Mouse (Mus musculus) heart, embryonic 14.5 days (tissue): ENCODE measurements around the gene Cd244a. TPM values are rescaled to one million over a fixed set of nuclear protein-coding genes. Genes with fewer than 3 reads are reported as not detected.

Source experiments
- ATAC-seq: fragments of 200-750 bp; cut with Nextera tagmentation; 2 replicates; pipeline ENCODE4 v1.8.0; 2017; ENCODE audit warnings: low read depth, moderate TSS enrichment; ENCODE audit not compliant: insufficient number of reproducible peaks, insufficient read depth, low FRiP score
- H3K27ac ChIP-seq, 2 experiments: fragments of 200-500 bp in 1 of 2; fragments of 300-500 bp in 1 of 2; sonication (generic) in 1 of 2; replicated peaks in 1 of 2; 2 replicates each; pipeline ENCODE4 v1.5.1; 2012 to 2014; ENCODE audit warnings: low read depth in 2 of 2, low read length in 2 of 2, control low read depth in 1 of 2, mild to moderate bottlenecking in 1 of 2, mixed read lengths in 1 of 2; ENCODE audit not compliant: control insufficient read depth in 1 of 2, insufficient read depth in 1 of 2
- H3K27me3 ChIP-seq: fragments of 300-500 bp; sonication (generic); 2 replicates; pipeline ENCODE4 v1.6.1; 2014; ENCODE audit warnings: mild to moderate bottlenecking, low read length, control low read depth; ENCODE audit not compliant: control insufficient read depth, insufficient read depth
- H3K36me3 ChIP-seq: fragments of 300-500 bp; sonication (generic); 2 replicates; pipeline ENCODE4 v1.6.1; 2014; ENCODE audit warnings: mild to moderate bottlenecking, control low read depth, low read length, mixed read lengths; ENCODE audit not compliant: control insufficient read depth, insufficient read depth
- H3K4me1 ChIP-seq, 2 experiments: fragments of 200-500 bp in 1 of 2; fragments of 300-500 bp in 1 of 2; sonication (generic) in 1 of 2; 2 replicates each; pipeline ENCODE4 v1.6.1; 2012 to 2014; ENCODE audit warnings: low read length in 2 of 2, control low read depth in 1 of 2, mixed read lengths in 1 of 2; ENCODE audit not compliant: control insufficient read depth in 2 of 2, insufficient read depth in 2 of 2
- H3K4me2 ChIP-seq: fragments of 300-500 bp; sonication (generic); 2 replicates; pipeline ENCODE4 v1.6.1; 2014; ENCODE audit warnings: mild to moderate bottlenecking, low read length
- H3K4me3 ChIP-seq, 2 experiments: fragments of 200-500 bp in 1 of 2; fragments of 300-500 bp in 1 of 2; sonication (generic) in 1 of 2; 2 replicates each; pipeline ENCODE4 v1.5.1; 2012 to 2014; ENCODE audit warnings: low read length in 2 of 2, mild to moderate bottlenecking in 2 of 2, control low read depth in 1 of 2, low read depth in 1 of 2, moderate library complexity in 1 of 2; ENCODE audit not compliant: control insufficient read depth in 1 of 2, insufficient read depth in 1 of 2
- H3K9ac ChIP-seq: fragments of 300-500 bp; sonication (generic); 2 replicates; pipeline ENCODE4 v1.6.1; 2014; ENCODE audit warnings: mild to moderate bottlenecking, low read length
- H3K9me3 ChIP-seq: fragments of 300-500 bp; sonication (generic); 2 replicates; pipeline ENCODE4 v1.6.1; 2016; ENCODE audit warnings: low read length, control low read depth; ENCODE audit not compliant: control insufficient read depth
- WGBS: fragments of 180-500 bp; shearing (Covaris S2); extraction: QIAGEN DNeasy Blood & Tissue Kit; methylation state at CpG from one replicate; pipeline ENCODE4 v1.1.7; 2014; 5-methylcytosine and 5-hydroxymethylcytosine counted together
- polyA plus RNA-seq: library from polyadenylated mRNA; unstranded; fragments of >200 nt; fragmentation: Nextera tagmentation; extraction: Ambion mirVana; gene quantifications from 2 replicates; pipeline ENCODE4 v1.2.1, GENCODE M21; 2014

The Cd244a gene
- polyA plus RNA-seq, 1 experiment from 2014 or later = not detected

DNA sequence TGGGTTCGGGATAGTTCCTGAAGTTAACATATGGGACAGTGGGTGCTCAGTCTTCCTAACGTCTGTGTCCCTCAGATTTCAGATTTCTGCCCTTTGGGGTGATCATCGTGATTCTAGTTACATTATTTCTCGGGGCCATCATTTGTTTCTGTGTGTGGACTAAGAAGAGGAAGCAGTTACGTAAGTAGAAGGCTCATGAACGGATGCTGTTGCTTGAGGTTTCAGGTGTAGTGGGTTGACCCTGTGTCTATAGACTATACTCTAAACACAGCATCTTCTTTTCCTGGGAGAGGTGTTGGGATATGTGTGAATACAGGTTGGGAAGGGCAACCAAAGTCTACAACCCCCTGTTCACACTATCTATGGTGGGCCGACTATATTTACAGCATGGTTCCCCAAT is 18.2 kb downstream of the Cd244a start:
- Histone ChIP-seq H3K4me2 (no peak overlapping the region), H3K9ac (no peak overlapping the region), H3K36me3 (no peaks in the 10 kb centered on the region), H3K27me3 (peaks cover 3% of the 10 kb centered on the region; the same call in 1 of the 2 replicates), H3K9me3 (no peaks in the 10 kb centered on the region), H3K4me1 (no peaks in the 10 kb centered on the region), H3K4me3 (no peak overlapping the region), H3K27ac (no peak overlapping the region)
- WGBS = 84% methylated on average over 7 of the region's 7 CpGs
- ATAC-seq = no peak

DNA sequence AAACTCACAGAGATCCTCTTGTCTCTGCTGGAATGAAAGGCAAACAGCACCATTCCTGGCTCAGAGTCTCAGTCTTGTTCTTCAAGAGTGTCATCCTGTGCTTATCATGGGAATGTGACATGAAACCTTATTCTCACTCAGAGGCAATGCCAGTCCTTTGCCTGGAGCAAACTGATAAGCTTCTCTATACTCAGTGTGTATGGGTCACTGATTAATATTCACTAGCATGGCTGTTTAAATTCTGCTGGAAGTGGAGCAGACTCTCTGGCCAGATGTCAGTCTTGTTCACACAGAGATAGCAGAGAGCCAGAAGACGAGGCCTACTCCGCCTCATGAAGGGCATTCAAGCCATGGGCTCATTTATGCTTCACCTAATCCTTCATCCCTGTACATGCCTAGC is 25.6 kb downstream of the Cd244a start:
- Histone ChIP-seq H3K27me3 (peaks cover 3% of the 10 kb centered on the region; the same call in 1 of the 2 replicates), H3K4me1 (no peaks in the 10 kb centered on the region), H3K4me3 (no peak overlapping the region), H3K27ac (no peak overlapping the region), H3K36me3 (no peaks in the 10 kb centered on the region), H3K9me3 (no peaks in the 10 kb centered on the region), H3K4me2 (no peak overlapping the region), H3K9ac (no peak overlapping the region)
- WGBS = 45% methylated on average over 2 of the region's 2 CpGs
- ATAC-seq = no peak

- no peaks in the 10 kb centered on the region for H3K36me3 ChIP-seq
- ATAC-seq = no peak
- H3K4me3 ChIP-seq = no peak overlapping the region
- 75% methylated on average over 3 of the region's 3 CpGs for WGBS
- H3K9me3 ChIP-seq = no peaks in the 10 kb centered on the region
- no peak overlapping the region for H3K4me2 ChIP-seq
- no peak overlapping the region for H3K27ac ChIP-seq
- no peaks in the 10 kb centered on the region for H3K27me3 ChIP-seq
- H3K9ac ChIP-seq = no peak overlapping the region
- no peaks in the 10 kb centered on the region for H3K4me1 ChIP-seq
These were observed 45.7 kb downstream of the Cd244a start for GRCm38 (mm10) chr1:171604686-171605085.

- H3K4me2 ChIP-seq = no peak overlapping the region
- H3K27me3 ChIP-seq = no peaks in the 10 kb centered on the region
- H3K9ac ChIP-seq = no peak overlapping the region
- H3K4me3 ChIP-seq = no peak overlapping the region
- WGBS = 66% methylated on average over 3 of the region's 3 CpGs
- no peak overlapping the region for H3K27ac ChIP-seq
- no peaks in the 10 kb centered on the region for H3K36me3 ChIP-seq
- no peaks in the 10 kb centered on the region for H3K9me3 ChIP-seq
- no peak for ATAC-seq
- H3K4me1 ChIP-seq = no peaks in the 10 kb centered on the region
These were observed 47.7 kb downstream of the Cd244a start for GRCm38 (mm10) chr1:171606656-171607055.

- WGBS = 77% methylated on average over 9 of the region's 9 CpGs
- Histone ChIP-seq H3K4me2 (no peak within 1 kb of the TSS), H3K4me3 (no peak within 1 kb of the TSS)
These were observed 48.2 kb downstream of the Cd244a start, which contains the start of gene Ly9 for GRCm38 (mm10) chr1:171607176-171607575. TSS of gene Ly9 (minus strand) at chr1:171607410.

GRCm38 (mm10) chr1:171610026-171610425 is 51.0 kb downstream of the Cd244a start:
- 81% methylated on average over 2 of the region's 2 CpGs for WGBS
- Histone ChIP-seq H3K9ac (no peak overlapping the region), H3K4me3 (no peak overlapping the region), H3K27ac (no peak overlapping the region), H3K4me1 (no peaks in the 10 kb centered on the region), H3K36me3 (no peaks in the 10 kb centered on the region), H3K4me2 (no peak overlapping the region), H3K27me3 (no peaks in the 10 kb centered on the region), H3K9me3 (no peaks in the 10 kb centered on the region)
- ATAC-seq = no peak

More at GRCm38 (mm10) chr1:171607176-171607575, 48.2 kb downstream of the Cd244a start, which contains the start of gene Ly9:
- no peaks in the 10 kb centered on the region for H3K27me3 ChIP-seq
- no peaks in the 10 kb centered on the region for H3K4me1 ChIP-seq
- H3K9me3 ChIP-seq = no peaks in the 10 kb centered on the region
- no peak for ATAC-seq
- no peaks in the 10 kb centered on the region for H3K36me3 ChIP-seq
- no peak within 1 kb of the TSS for H3K9ac ChIP-seq
- H3K27ac ChIP-seq = no peak within 1 kb of the TSS

DNA sequence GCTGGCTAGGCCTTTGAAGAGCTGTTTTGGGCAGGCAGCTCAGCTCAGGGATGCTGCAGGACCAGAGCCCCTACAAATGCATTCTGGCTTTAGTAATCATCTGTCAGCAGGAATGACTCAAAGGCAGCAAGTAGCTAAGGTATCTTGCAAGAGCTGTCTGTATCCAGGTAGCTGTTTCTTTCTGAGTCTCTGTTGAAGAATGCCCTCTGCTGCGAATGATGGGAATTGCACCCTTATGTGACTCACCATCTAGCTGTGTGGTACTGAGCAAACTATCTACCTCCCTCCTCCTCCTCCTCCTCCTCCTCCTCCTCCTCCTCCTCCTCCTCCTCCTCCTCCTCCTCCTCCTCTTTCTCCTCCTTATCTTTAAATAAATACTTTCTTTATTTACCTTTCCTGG is 51.8 kb downstream of the Cd244a start:
- no peak for ATAC-seq
- 35% methylated on average over 1 of the region's 1 CpGs for WGBS

GRCm38 (mm10) chr1:171613962-171614361 is 55.0 kb downstream of the Cd244a start:
- Histone ChIP-seq H3K27ac (no peak overlapping the region), H3K4me3 (no peak overlapping the region), H3K36me3 (no peaks in the 10 kb centered on the region), H3K4me1 (no peaks in the 10 kb centered on the region), H3K9me3 (no peaks in the 10 kb centered on the region), H3K4me2 (no peak overlapping the region), H3K27me3 (no peaks in the 10 kb centered on the region), H3K9ac (no peak overlapping the region)
- no peak for ATAC-seq
- WGBS = 27% methylated on average over 2 of the region's 2 CpGs

More for the DNA sequence above, 51.8 kb downstream of the Cd244a start:
- Histone ChIP-seq H3K4me1 (no peaks in the 10 kb centered on the region), H3K4me2 (no peak overlapping the region), H3K9me3 (no peaks in the 10 kb centered on the region), H3K27me3 (no peaks in the 10 kb centered on the region), H3K4me3 (no peak overlapping the region), H3K27ac (no peak overlapping the region), H3K9ac (no peak overlapping the region), H3K36me3 (no peaks in the 10 kb centered on the region)
